Mouse (Mus musculus) adrenal gland, adult (tissue): Measurements from ENCODE around the gene 2310007B03Rik.
A peak's percentile ranks its signal among the peaks of the same experiment; 100 is the strongest.

Experiments
- DNase-seq, 2 experiments: peaks; one replicate each; pipeline ENCODE4 v3.0.0; 2022 to 2023; ENCODE audit warnings: low spot score in 1 of 2; ENCODE audit not compliant: inconsistent age in 2 of 2

2310007B03Rik gene

GRCm38 (mm10) chr1:93159566-93160500, 915 bp downstream of the 2310007B03Rik start:
- peak in 1 of 2 experiments; percentile 62 for DNase-seq

DNA sequence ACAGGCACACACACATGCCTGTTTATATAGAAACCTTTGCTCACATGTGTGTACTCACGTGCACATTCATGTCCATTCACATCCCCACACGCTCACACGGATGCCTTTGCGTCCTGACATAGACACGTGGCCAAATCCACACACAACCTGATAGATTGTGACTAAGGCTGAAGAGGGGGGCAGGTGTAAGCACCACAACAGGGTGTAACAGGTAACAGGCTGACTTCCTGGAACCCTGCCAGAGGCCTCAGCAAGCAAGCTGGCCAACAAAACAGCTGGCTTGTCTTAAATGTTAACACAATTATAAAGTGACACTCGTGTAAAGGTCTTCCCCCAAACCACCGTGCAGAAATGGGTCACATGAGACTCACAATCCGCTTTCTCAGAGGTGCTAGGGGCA, 1.8 kb downstream of the 2310007B03Rik start:
- DNase-seq, result no peak

DNA sequence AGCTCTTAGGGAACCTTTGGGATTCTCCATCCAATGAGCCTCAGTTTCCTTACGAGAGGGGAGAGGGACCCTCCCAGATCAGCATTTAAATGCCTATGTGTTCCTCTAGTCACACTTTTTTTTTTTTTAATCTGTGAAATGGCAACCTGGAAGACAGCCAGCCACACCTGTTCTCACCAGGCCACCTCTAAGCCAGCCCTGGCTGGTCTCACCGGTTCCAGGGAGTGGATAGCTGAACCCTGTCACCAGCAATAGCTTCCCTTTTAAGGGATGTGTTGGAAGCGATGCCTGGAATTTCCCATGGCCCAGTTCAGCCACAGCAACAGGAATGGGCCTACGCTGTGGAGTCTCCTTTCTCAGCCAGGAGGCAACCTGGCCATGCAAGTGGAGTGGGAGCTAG, 3.2 kb downstream of the 2310007B03Rik start:
- no peak for DNase-seq

DNA sequence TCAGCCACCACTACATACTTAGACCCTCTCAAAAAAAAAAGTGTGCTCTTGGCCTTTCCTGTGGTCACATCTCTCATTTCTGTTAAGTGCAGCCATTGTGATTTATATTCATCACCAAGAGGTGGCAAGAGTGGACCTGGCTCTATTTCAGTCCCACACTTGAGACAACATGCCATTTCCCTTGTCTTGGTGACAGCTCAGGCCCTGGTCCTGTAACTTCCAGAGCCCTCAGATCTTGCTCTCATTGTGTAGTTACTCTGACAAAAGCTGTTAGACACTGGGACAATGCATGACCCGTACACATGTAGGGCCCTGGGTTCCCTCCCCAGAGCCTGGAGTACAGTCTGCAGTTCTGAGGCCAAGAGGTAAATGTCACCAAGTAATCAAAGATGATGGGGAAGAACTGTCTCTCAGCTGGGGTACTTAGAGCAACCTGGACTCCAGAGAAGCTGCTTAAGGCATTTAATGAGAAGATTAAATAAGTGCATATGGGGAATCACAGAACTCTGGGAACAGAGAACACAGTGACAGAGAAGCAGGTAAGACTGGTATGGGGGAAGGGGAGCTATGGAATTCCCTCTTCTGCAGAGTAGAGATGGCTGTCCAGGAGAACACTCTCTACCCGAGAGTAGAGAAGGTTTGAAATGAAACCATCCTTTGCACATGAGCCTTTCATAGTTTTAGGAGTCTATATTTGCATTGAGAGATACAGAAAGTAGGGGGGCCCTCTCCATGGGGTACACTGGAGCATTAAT, 9.7 kb downstream of the 2310007B03Rik start:
- DNase-seq, result no peak

- DNase-seq, result no peak
These were observed 16.6 kb downstream of the 2310007B03Rik start for GRCm38 (mm10) chr1:93144176-93144575.

GRCm38 (mm10) chr1:93142871-93143270, 17.9 kb downstream of the 2310007B03Rik start:
- DNase-seq, result peak in 1 of 2 experiments; percentile 40

GRCm38 (mm10) chr1:93139713-93140112, 21.0 kb downstream of the 2310007B03Rik start:
- DNase-seq, result no peak

DNA sequence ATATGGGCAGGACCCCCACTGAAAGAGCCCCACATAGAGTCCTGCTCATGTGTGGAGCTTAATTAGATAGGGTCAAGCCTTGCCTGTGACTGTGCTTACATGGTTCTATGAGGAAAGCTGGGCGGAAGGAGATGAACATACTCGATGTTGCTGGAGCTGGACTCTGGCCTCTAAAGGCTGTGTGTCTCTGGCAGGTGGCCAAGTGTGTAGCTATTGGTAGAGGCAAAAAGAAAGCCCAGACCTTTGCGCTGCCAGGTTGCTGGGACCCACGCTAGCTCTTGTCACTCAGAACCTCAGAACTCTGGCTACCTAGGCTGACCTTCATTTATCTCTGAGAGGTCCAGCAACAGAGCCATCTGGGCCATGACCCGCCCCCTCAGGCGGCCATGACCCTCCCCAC, 22.2 kb downstream of the 2310007B03Rik start:
- DNase-seq, result no peak

- no peak for DNase-seq
These were observed 25.7 kb downstream of the 2310007B03Rik start, which contains the start of gene Agxt for GRCm38 (mm10) chr1:93135036-93135526. Gene Agxt (plus strand): TSS chr1:93135240.

- DNase-seq, result no peak
These were observed 28.1 kb downstream of the 2310007B03Rik start for GRCm38 (mm10) chr1:93132676-93133075.

DNA sequence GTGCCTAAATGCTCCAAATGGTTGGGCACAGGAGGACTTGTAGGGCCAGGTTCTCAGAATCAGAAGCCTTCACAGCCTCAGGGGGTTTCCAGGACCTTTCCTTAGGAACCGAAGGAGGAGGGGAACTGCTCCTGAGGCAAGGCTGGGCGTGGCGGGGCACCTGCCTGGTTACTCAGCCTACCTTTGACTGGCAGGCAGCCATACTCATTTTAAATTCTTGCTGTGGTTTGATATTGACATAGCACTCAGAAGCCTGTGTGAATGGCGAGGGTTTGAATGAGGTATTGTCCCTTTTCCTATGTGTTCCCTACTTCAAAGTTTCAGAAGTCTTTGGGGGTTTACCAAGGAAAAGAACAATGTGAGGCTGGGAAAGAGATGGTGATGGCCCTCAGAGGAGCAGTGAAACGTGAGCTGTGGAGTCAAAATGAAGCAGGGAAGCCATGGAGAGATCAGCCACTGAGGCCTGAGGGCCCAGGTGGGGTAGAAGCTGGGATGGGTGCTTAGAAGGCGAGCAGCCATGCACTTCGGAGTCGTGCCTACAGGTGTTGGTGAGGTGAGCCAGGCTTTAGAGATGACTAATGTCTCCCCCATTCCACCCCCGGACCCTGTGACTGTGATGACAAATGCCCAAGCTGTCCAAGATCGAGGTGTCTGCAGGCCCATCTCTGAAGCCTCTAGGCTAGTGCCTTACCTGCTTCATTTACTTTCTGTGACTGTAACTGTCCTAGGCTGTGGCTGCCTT, 30.3 kb downstream of the 2310007B03Rik start:
- DNase-seq, result no peak

- DNase-seq, result peak; percentile 41 to 84
These were observed 31.9 kb downstream of the 2310007B03Rik start for GRCm38 (mm10) chr1:93128710-93129349.

GRCm38 (mm10) chr1:93128209-93128608, 32.5 kb downstream of the 2310007B03Rik start:
- no peak for DNase-seq

DNA sequence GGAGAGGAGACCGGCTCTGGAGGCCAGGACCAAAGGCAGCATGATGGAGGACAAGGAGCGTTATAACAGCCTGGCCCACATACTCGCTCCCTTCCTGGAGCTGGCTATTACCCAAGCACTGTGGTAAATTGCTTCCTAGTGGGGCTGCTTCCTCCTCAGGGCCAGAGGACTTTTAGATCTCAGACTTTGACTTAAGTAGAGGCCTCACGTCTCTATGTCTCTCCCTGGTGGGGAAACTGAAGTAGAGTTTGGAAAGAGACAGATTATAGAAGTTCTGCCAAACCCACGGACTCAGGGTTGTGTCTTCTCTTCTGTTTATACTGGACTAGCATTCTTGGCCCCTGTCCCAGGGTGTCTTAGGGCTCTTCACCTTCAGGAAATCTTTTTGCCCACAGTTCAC, 35.5 kb downstream of the 2310007B03Rik start:
- peak; percentile 12 to 63 for DNase-seq

DNA sequence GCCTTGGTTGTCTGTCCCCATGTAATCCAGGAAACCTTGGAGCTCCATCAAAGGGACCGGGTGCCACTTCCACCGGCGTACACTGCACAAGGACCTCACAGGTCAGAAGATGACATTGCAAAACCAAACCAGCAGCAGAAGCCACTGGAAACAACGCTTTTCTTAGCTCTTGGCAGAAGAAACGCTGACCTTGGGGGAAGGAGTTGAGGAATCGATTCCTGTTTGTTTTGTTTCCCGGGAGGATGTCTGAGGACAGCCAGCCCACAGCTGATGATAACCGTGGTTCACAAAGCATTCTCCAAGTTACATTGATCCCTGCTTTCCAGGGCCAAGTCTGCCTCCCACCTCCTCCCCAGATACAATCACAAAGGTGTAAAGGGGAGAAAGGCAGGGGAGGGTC, 36.7 kb downstream of the 2310007B03Rik start:
- peak; percentile 23 to 68 for DNase-seq

DNA sequence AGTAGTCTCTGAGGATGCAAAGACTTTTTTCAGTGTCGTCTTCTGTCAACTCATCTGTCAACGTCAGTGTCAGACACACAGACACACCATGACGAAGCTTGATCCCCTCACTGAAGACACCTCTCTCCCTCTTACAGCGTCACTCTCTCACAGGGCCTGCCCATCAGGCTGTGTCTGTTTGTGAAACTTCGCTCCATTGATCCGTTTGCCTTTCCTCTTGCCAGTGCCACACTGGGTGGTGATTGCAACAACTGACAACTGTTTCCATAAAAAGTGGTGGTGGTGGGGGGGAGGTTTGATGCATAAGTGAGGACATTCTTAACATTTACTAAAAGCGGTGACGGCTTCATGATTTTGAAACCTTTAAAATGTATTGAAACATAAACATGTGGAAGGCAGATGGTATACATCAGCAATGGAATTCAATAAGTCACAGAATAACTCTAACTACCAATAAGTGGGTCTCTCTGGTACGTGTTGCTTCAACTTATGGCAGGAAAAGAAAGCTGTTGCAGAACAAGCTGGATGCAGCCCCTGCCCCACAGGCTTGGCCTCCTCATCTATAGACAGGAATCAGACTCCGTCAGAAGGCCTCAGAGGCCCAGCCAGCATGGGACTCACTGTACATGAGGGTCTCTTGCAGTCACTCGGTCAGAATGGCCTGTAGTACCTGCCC, 37.4 kb downstream of the 2310007B03Rik start:
- DNase-seq, result no peak

DNA sequence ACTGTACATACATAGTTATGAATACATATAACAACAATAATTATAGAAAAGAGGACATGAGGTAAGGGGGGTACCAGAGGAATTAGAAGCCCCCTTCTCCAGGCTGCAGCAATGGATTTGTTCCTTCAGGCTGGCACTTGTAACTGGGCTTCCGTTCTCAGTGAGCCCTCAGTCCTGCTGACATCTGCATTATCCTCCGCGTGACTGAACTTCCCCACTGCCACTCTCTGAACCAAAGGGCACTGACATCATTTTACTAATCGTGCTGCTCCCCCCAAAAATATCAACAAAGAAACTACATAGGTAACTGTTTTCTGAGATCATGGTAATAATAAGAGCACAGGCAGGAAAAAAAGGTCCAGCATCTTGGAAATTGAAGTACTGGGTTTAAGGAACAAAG, 41.9 kb downstream of the 2310007B03Rik start:
- DNase-seq, result no peak

DNA sequence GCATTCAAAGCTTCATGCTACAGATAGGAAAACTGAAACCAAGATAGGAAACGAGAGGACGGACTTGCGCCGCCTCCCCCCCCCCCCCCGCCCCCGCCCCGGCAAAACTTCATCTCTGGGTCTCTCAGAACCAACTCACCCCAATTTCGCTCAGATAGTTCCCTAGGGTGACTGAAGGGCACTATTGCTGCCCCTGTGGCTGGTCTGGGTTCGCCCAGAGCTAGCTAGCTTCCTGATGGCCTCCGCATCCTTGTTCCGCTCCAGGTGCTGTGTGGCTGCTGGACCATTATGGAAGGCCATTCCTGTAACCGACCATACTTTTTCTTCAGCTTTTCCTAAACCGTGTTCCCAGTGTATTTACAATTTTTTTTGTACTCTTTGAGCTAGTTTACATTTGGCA, 45.3 kb downstream of the 2310007B03Rik start:
- no peak for DNase-seq

DNA sequence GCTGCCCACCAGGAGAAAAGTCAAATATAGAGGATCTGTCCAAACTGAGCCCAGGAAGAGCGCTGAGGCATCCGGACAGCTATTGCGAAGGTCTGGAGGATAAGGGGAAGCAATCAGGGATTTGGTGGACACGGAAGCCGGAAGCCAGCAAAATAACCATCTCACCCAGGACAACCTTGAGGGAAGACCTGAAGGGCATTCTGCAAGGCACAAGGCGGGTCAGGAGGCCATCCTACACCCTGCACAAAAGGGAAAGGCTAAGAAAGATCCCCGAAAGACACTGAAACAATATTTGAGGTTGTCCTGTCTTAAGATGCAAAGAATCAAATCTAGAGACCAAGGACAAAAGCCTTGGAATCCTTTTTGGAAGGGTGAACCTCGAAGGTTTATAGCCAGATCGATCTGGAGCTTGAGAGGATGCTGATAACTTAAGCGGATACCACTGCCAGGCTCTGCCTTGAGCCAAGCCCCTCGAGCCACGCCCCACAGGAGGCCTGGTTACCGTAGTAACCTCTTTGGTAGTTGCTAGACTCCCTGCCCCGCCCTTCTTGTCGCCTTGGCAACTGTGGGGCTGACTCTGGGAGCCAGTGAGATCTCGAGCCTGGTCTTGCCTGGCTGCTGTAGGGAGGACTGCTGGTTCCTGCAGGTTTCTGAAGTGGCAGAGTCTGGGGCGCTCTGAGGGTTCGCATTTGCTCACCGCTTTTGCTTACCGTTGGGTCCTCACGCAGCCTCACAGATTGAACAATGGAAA, 45.9 kb downstream of the 2310007B03Rik start:
- DNase-seq, result peak; percentile 75 to 84
